Mouse (Mus musculus): Measurements from ENCODE around the gene Arfgef2.

Arfgef2 gene

DNA sequence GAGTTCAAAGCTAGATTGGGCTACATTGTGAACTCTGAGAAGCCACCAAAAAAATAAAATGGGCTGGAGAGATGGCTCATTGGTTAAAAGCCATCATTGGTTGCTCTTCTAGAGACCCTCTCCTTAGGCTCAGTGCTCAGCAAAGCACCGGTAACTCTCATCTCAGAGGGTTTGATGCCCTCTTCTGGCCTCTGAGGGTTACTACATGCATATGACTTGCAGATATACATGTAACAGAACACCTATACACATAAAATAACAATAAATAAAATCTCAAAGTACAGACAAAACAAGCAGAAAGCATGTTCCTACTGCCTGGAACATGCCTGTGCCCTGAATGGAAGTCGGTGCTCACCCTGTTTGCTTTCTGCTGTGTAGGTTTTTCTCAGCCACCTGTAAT, 51.7 kb downstream of the Arfgef2 start:
- in situ Hi-C loops (cut with MseI, MboI), result no loop called here

DNA sequence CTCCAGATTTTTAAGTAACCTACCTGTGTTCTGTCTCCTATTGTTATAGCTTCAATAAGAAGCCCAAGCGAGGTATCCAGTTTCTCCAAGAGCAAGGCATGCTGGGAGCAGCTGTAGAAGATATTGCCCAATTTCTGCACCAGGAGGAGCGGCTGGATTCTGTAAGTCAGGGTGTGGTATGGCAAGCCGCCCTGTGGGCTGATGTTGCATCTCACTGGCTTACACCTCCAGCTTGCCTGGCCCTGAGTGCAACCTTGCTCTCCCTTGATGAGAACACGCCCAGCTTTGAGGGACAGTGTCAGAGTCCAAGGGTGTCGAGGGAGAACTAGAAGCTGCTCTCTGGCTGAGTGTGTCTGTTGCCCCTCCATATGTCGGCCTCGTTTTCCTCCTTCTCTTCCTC, 53.8 kb downstream of the Arfgef2 start:
- in situ Hi-C loops (cut with MseI, MboI), result no loop called here

DNA sequence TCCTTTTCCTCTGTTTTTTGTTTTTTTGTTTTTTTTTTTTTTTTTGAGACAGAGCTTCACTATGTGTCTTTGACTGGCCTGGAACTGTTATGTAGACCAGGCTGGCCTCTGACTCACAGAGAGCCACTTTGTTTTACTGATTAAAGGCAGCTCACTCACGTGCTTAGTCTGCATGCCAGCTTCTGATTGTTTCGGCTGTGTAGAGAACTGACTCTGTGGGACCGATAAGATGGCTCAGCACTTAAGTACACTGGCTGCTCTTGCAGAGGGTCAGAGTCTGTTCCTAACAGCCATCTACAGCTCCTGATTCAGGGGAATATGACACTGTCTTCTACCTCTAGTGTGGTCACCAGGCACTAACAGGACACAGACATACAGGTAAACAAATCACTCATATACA, 57.1 kb downstream of the Arfgef2 start:
- in situ Hi-C loops (cut with MseI, MboI), result no loop called here

DNA sequence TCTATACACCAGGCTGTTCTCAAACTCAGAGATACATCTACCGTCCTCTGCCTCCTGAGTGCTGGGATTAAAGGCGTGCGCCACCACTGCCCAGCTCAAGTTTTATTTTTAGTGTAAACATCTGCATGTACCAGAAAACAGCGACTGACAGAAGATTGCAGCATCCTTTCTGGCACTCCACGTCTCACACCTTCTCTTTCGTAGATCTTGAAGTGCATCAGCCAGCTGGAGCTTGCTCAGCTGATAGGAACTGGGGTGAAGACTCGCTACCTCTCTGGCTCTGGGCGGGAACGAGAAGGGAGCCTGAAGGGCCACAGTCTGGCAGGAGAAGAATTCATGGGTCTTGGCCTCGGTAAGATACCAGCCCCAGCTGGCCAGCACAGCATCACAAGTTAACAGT, 60.1 kb downstream of the Arfgef2 start:
- in situ Hi-C loops (cut with MseI, MboI), result no loop called here

DNA sequence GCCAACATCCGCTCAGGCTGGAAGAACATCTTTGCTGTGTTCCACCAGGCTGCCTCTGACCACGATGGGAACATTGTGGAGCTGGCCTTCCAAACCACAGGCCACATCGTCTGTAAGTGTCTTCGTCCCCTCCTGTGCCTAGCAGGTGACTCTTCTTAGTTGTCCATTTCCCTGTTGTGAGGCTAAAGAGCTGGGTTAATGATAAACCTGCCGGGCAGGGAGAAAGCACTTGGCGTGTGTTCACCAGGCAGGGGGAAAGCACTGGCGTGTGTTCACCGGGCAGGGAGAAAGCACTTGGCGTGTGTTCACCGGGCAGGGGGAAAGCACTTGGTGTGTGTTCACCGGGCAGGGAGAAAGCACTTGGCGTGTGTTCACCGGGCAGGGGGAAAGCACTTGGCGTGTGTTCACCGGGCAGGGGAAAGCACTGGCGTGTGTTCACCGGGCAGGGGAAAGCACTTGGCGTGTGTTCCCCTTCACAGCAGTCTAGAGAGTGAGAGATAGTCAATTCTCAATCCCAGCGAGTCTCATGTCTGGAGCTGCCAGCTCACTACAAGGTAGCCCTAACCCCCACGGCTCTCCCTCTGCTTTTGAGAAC, 65.0 kb downstream of the Arfgef2 start:
- in situ Hi-C loops (cut with MseI, MboI), result no loop called here

DNA sequence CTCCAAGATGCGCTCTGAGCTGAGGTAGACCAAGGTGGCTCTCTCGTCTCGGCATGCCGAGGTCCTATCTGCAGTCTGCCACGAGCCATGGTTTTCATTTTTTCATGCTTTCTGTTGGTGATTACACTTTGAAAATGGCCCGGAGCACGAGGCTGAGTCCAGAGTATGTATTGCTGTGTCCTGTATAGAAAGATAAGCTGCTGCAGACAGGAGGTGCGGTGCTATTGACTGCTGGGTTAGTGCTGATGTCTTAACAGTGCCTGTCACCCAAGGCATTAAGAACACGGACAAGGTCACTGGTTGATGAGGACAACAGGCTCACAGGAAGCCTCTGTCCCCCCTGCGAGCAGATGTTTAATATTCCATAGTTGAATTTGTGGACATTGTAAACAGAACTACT, 65.5 kb downstream of the Arfgef2 start:
- in situ Hi-C loops (cut with MseI, MboI), result no loop called here

DNA sequence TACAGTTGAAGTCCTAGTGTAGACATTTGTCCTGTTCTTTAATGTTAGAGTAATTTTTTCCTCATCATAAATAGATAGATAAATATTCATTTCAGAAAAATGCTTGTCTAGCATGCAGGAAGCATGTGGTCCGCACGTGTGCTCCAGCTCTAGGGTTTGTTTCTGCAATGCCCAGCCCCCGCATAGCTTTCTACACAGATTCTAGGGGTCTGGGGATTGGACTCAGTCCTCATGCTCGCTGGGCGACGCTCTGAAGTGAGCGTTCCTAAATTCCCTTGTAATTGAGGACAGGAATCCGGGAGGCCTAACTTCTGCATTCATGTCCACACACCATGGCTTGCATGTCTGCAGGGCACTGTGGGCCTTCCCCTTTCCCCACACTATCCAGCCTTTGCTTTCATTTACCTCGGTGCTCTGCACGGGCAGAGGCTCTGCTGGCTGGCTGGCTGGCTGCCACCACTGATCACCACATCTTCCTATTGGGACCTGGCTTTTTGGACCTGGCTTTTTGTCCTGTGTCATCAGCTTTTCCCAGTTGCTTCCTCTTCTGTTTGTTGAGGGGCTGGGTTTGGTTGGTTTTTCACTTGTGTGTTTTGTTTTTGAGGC, 69.4 kb downstream of the Arfgef2 start:
- in situ Hi-C loops (cut with MseI, MboI), result no loop called here

DNA sequence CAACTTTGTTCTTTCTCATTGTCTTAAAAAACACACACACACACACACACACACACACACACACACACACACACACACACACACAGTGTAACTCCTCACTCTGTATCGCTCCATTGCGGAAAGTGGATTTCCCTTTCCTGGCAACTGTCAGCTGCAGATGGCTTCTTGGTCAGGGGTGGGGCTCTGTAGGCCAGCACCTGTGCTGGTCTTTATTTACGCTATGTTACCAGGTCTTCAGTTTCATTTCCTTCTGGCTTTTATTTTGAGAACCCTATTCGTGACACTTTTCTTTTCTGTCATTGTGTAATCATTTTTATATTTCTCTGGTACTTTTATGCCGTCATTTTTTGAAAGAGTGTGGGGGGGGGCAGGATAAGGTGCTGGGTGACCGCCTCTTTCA, 70.2 kb downstream of the Arfgef2 start:
- in situ Hi-C loops (cut with MseI, MboI), result no loop called here

DNA sequence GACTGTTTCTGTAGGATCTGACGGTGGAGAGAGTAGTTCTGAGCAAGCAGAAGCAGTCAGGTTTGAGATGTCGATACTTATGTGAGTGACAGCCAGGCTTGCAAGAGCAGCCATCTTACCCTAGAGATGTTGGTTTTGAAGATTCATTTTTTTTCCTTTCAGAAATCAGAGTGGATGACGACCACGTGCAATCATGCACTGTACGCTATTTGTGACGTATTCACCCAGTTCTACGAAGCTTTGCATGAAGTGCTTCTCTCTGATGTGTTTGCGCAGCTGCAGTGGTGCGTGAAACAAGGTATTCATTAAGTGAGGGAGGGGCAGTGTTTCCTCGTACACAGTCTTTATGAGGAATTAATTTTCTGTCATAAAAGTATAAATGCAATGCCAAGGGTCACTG, 70.9 kb downstream of the Arfgef2 start:
- in situ Hi-C loops (cut with MseI, MboI), result no loop called here

DNA sequence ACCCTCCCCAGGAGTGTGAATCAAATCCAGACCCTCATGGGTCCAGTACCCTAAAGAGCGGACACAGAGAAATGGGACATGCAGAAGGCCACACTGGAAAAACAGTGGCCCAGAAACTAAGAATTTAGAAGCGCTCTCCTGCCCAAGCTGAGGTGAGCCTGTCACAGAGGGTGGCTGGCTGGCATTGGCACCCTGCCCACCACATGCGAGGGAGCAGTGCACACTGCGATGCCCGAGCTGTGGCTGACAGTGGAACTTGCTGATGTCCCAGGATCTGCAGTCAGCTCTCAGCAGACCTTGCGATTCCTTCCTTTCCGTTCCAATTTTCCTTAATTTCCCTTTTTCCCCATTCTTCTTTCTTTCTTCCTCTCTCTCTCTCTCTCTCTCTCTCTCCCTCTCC, 79.7 kb downstream of the Arfgef2 start:
- in situ Hi-C loops (cut with MseI, MboI), result no loop called here

DNA sequence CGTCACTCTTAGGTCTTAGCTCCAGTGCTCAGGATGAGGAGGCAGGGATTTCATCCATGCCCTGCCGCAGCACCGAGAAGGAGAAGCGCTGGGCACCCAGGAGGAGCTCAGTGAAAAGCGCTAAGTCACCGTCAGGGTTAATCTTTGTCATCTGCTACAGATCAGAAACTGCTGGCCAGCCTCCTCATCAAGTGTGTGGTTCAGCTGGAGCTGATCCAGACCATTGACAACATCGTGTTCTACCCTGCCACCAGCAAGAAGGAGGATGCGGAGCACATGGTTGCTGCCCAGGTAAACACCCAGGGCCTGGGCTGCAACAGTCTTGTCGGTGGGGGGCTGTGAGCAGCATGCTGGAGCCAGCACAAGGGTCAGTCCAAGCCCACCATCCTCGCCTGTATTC, 80.2 kb downstream of the Arfgef2 start:
- in situ Hi-C loops (cut with MseI, MboI), result no loop called here

DNA sequence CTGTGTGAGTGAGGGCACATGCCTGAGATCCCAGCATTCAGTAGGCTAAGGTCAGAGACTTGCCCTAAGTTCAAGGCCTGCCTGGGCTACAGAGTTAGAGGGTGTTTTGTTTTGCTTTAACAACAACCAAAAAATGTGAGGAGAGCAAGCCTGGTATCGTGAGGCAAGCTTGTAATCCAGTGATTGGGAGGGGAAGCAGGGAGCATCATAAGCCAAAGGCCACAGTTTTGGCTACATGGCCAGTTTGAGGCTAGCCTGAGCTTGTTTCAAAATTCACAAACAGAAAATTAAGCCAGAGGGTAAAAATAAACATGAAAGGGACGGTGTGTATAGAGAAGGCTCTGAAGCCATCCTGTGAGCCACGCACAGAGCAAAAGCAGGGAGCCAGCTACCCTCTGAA, 80.8 kb downstream of the Arfgef2 start:
- in situ Hi-C loops (cut with MseI, MboI), result no loop called here

DNA sequence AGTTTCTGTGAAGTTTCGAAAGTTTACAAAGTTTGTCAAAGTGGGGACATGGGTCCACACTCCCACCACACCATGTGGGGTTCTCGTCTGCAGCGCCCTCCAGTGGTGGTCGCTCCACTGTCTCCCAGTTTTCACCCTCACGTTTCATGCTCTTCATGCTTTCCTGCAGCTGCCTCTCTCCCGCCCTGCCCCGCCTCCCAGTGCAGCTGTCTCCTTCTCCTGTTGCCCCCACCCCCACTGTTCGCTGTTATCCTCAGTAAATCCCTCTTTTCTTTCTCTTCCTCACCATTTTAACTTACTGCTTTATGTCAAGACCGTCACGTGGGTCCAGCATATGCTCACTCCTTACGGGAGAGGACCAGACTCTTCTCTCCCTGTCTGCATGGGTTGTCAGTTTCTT, 82.4 kb downstream of the Arfgef2 start:
- in situ Hi-C loops (cut with MseI, MboI), result no loop called here

DNA sequence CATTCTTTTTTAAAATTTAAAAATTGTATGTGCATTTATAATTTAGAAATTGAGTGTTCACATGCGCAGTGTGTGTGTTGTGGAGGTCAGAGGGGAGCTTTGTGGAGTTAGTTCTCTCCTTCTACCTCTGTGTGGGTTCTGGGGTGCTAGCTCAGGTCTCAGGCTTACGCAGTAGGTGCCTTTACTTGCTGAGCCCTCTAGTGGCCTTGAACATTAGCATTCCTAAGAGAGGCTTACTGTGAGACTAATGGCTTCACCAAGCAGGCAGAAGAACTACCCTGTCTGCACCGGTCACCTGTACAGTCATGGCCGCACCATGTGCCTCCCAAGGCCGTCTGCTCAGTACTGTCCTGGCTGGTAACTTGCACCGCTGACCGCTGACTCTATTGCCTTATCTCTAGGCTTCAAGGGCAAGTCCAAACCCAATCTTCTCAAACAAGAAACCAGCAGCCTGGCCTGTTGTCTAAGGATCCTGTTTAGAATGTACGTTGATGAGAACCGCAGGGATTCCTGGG, 86.0 kb downstream of the Arfgef2 start:
- in situ Hi-C loops (cut with MseI, MboI), result no loop called here

DNA sequence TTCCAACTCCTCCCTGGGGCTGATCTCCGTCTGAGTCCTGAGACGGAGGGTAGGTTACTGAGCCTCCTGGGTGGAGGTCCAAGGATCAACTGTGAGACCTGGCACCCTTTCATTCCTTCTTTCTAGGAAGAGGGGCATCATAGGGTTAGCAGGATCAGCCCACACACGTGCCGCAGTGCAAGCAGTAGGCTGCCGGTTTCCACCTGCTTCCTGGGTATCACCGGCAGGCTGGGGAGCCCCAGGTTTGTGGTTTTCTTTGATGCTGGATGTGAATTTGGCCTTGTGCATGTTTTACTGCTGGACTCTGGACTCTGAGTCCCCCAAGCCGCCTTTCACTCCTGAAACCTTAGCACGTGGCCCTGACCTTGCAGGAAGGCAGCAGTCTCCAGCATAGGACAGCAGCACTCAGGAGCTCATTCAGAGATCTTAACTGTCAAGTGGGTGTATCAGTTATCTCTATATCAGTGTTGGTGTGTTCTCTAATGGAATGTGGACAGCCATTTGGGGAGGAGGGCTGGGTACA, 86.8 kb downstream of the Arfgef2 start:
- in situ Hi-C loops (cut with MseI, MboI), result no loop called here

DNA sequence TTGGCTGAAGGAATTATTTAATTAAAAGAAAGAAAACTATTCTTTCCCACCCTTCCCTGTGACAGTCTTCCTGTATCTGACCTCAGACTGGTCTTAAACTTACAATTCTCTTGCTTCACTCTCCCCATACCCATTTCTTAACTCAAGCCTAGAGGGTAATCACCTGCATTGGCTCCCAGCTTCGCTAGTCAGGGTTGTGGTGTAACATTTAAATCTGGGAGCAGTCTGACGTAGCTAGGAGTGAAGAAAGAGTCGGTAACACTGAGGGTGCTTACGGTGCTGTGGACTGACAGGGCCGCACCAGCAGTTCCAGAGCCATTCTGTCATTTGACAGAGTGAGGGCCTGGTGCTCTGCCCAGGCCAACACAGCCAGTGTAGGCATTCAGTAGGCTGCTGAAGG, 87.6 kb downstream of the Arfgef2 start:
- in situ Hi-C loops (cut with MseI, MboI), result no loop called here

DNA sequence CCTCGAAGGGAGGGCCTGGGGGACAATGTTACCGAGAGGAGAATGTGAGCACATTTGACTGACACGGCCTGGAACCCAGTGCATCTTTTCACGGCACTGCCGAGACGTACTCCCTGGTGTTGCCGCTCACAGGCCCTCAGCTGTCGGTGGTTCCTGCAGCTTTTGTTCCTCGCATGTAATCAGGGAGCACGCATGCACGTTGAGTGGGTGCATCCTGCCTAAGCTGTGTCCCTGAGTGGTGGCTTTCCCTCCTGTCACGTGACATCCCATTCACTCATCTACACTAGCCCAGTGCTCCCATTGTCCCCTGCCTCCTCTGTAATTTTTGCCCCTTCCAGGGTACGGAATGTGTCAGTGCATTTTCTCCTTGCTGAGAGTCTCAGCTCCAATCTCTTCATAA, 91.0 kb downstream of the Arfgef2 start:
- in situ Hi-C loops (cut with MseI, MboI), result no loop called here

DNA sequence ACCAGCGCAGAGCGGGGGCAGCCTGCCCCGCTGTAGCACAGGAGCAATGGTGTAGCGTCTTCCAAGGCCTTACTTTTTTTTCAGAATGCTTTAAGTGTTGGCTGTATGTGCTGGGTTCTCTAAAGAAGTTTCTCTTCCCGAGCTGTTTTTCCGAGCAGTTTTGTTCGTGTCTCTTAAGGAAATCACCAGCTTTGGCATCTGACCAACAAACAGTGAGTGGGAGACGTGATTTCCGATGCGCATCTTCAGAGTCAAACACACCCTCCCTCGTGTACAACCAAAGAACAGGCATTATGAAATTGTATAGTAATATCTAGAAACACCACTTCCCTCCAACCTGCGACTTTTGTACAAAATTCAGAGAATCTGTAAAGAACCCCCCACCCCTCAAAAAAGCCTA, 91.6 kb downstream of the Arfgef2 start:
- in situ Hi-C loops (cut with MseI, MboI), result no loop called here

DNA sequence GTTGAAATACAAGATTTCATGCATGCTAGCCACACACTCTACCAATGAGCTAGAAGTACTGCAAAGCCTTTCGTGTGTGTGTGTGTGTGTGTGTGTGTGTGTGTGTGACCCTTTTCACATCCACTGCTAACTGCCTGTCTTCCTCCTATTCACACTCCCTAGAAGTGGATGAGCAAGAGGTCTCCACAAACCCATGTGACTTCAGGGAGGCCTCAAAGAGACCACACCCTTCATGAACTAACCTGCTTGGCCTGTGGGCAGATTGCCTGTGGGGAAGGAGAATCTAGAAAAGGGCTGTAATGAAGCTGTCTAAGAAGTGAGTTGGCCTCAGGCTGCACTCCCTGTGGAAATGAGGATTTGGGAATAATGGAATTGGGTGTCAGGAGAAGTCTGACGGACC, 93.8 kb downstream of the Arfgef2 start:
- in situ Hi-C loops (cut with MseI, MboI), result no loop called here

DNA sequence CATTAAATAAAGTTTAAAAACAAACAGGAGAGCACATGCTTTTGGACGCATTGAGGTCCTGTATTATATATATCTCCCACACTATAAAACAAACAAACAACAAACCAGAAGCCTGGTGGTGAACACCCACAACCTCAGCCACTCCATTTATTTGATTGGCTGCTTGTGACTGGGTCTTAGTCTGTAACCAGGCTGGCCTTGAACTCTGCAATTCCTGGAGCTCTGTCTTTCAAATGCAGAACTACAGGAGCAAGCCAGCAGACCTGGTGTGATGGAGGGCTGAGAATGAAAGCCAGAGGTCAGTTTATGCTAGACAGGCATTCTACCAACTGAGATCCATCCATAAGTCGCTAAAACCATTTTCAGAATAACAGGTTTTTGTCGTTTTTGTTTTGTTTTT, 94.4 kb downstream of the Arfgef2 start:
- in situ Hi-C loops (cut with MseI, MboI), result no loop called here

DNA sequence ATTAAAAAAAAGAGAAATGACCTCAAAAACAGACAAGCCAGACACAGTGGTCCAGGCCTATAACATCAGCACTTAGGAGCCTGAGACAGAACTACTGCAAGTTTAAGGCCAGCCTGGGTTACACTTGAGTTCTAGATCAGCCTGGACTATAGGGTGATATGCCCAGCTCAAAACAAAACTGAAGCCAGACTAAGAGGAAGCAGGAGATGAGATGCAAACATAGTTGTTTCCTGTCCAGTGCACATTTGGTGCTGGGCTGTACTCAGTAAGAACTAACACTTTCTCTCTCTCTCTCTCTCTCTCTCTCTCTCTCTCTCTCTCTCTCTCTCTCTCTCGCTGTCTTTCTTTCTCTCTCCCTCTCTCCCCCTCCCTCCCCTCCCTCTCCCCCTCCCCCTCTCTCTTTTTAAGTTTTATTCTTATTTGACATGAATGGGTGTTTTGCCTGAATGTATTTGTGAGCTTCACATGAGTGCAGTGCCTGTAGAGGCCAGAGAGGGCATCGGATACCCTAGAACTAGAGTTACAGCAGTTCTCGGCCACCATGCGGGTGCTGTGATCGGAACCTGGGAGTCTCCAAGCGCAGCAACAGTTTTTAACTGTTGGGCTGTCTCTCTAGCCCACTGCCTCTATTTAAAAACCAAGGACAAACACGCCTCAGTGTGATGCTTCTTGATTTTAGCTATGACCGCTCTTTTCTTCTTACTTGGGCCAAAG, 95.6 kb downstream of the Arfgef2 start:
- in situ Hi-C loops (cut with MseI, MboI), result no loop called here

DNA sequence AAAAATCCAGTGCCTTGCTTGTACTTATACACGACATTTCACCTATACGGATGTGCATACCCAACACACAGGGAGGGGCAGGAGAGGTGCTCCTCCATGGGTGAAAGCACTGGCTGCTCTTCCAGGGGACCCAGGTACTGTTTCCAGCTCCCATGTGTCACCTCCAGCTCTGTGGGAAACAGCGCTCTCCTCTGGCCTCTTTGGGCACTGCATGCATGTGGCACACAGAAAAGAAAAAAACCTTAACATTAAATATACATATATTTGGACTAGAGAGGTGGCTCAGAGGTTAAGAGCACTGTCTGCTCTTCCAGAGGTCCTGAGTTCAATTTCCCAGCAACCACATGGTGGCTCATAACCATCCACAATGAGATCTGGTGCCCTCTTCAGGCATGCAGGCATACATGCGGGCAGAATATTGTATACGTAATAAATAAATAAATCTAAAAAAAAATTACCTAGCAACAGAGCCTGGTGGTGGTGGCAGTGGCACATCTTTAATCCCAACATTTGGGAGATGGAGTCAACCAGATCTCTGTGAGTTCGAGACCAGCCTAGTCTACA, 98.4 kb downstream of the Arfgef2 start:
- in situ Hi-C loops (cut with MseI, MboI), result no loop called here
